Mouse (Mus musculus): ENCODE data around the gene Ptpn1.

GRCm38 (mm10) chr2:167954928-167955327, 23.1 kb downstream of the Ptpn1 start:
- TF ChIP-seq CTCF (conservative IDR thresholded peaks at IDR 0.05; ENCODE audit: low read length) = no peak
- no peak for TF ChIP-seq POU5F1 (IDR thresholded peaks at IDR 0.05; ENCODE audit: borderline replicate concordance, low read length)
- no peak for TF ChIP-seq NANOG (IDR thresholded peaks at IDR 0.05; ENCODE audit: borderline replicate concordance, low read length)

All from E14TG2a.4 (cell line).